Comparison of ENCODE assay signal across 12 mouse cellular contexts in genomic region chr9:27256454-27256853, GRCm38 (mm10). TPM values are rescaled to one million over a fixed set of nuclear protein-coding genes. Genes with fewer than 3 reads are reported as not detected.
A peak's percentile ranks its signal among the peaks of the same experiment; 100 is the strongest.
DNase-seq lines count a peak whose midpoint lies in the region; ATAC-seq lines count a peak whose summit lies in the region.
"Had no signal": no experiment of that assay in that cellular context is flagged by ENCODE, and none has a peak within 500 bp of the region (broad histone marks: within the 10 kb centered on the region; RNA-seq: fewer than 3 reads in every experiment).

No protein-coding gene starts in this region.

- 37% methylated on average over 6 of the region's 6 CpGs for WGBS in heart, embryonic 16.5 days
- WGBS in liver, embryonic 12.5 days (ENCODE audit: insufficient replicate concordance): 63% methylated on average over 6 of the region's 6 CpGs

- no peak overlapping the region for H3K4me3 ChIP-seq in heart, embryonic 16.5 days (ENCODE audit: low read length)
- H3K4me3 ChIP-seq in liver, embryonic 12.5 days: no peak overlapping the region
- H3K4me3 ChIP-seq: forebrain, embryonic 13.5 days; midbrain, embryonic 12.5 days had no signal

- no peak overlapping the region for H3K9ac ChIP-seq in heart, embryonic 16.5 days (ENCODE audit: low read length)
- no peak overlapping the region for H3K9ac ChIP-seq in liver, embryonic 12.5 days
- H3K9ac ChIP-seq: forebrain, embryonic 13.5 days; liver, postnatal 0 days; midbrain, embryonic 12.5 days had no signal

- DNase-seq in gastrocnemius, adult 18-20 months (ENCODE audit: low spot score): peak; percentile 9
- DNase-seq in gastrocnemius, postnatal 4 days (ENCODE audit: low spot score in 2 of 2): no peak
- peak; percentile 89 for DNase-seq in adrenal gland, postnatal 10 days
- peak; percentile 82 to 87 for DNase-seq in cerebellum, postnatal 10 days
- DNase-seq in thymus, postnatal 14 days: no peak
- no peak for DNase-seq in c-Kit-positive CD71-positive TER-119-positive erythroid progenitor cells, embryonic 14.5 days (ENCODE audit: low spot score)
- DNase-seq: kidney, postnatal 25 days; liver, postnatal 0 days had no signal

- peak; percentile 60 for ATAC-seq in heart, embryonic 16.5 days (replicated peaks; ENCODE audit: extremely low read depth, insufficient read depth, low FRiP score)
- ATAC-seq in liver, embryonic 12.5 days: no peak
- ATAC-seq: forebrain, embryonic 13.5 days; liver, postnatal 0 days had no signal

- 0 out of 2 replicates have a peak, but pooled peaks cover 1% of the 10 kb centered on the region for H3K9me3 ChIP-seq in heart, embryonic 16.5 days (replicated peaks; ENCODE audit: control insufficient read depth, low read length)
- no peaks in the 10 kb centered on the region for H3K9me3 ChIP-seq in liver, embryonic 12.5 days (replicated peaks)
- H3K9me3 ChIP-seq: forebrain, embryonic 13.5 days; midbrain, embryonic 12.5 days had no signal

- no peak overlapping the region for H3K4me2 ChIP-seq in heart, embryonic 16.5 days (ENCODE audit: low read depth, low read length)
- no peak overlapping the region for H3K4me2 ChIP-seq in liver, embryonic 12.5 days
- H3K4me2 ChIP-seq: forebrain, embryonic 13.5 days; midbrain, embryonic 12.5 days had no signal

- H3K27ac ChIP-seq in heart, embryonic 16.5 days (ENCODE audit: low read length): no peak overlapping the region
- no peak overlapping the region for H3K27ac ChIP-seq in liver, embryonic 12.5 days
- H3K27ac ChIP-seq: forebrain, embryonic 13.5 days; midbrain, embryonic 12.5 days had no signal

- H3K4me1 ChIP-seq in heart, embryonic 16.5 days (ENCODE audit: control insufficient read depth, insufficient read depth, low read length): no peaks in the 10 kb centered on the region
- H3K4me1 ChIP-seq in liver, embryonic 12.5 days: no peaks in the 10 kb centered on the region
- H3K4me1 ChIP-seq: midbrain, embryonic 12.5 days had no signal

- no peaks in the 10 kb centered on the region for H3K36me3 ChIP-seq in heart, embryonic 16.5 days (ENCODE audit: control insufficient read depth, insufficient read depth)
- no peaks in the 10 kb centered on the region for H3K36me3 ChIP-seq in liver, embryonic 12.5 days
- H3K36me3 ChIP-seq: midbrain, embryonic 12.5 days had no signal

- no peaks in the 10 kb centered on the region for H3K27me3 ChIP-seq in heart, embryonic 16.5 days (ENCODE audit: control insufficient read depth, insufficient read depth, low read length)
- H3K27me3 ChIP-seq in liver, embryonic 12.5 days (replicated peaks): no peaks in the 10 kb centered on the region
- H3K27me3 ChIP-seq: forebrain, embryonic 13.5 days; midbrain, embryonic 12.5 days had no signal

RNA-seq across cellular contexts. Expression of gene Igsf9b, which starts 42.5 kb away (rescaled TPM):
- 1 to 10 TPM in 1 of 2 experiments, under 1 TPM in 1; 0.78 to 1.4 TPM for total RNA-seq in gastrocnemius, adult 18-20 months (2021)
- 1 to 10 TPM; 7.1 to 8.3 TPM for total RNA-seq in gastrocnemius, postnatal 4 days (2021)
- 1 to 10 TPM; 3.6 to 6.8 TPM for total RNA-seq in adrenal gland, postnatal 10 days (2021)
- 3.5 and 4.0 TPM in 2 replicates for polyA plus RNA-seq in heart, embryonic 16.5 days (2015; fragmentation: Nextera tagmentation; extraction: Ambion mirVana)
- 0.15 and 0.20 TPM in 2 replicates for polyA plus RNA-seq in liver, embryonic 12.5 days (2016; fragmentation: Nextera tagmentation; extraction: Ambion mirVana)

Comparison
In these comparisons a context has a peak if more than half of its experiments do, and no peak if none do; other contexts are left out.
1. DNase-seq: peak in gastrocnemius, adult 18-20 months (single experiment), adrenal gland, postnatal 10 days (single experiment) and cerebellum, postnatal 10 days (2 of 2); none in gastrocnemius, postnatal 4 days (0 of 2), thymus, postnatal 14 days (single experiment) and c-Kit-positive CD71-positive TER-119-positive erythroid progenitor cells, embryonic 14.5 days (single experiment).